Mouse (Mus musculus) G1E (cell line): ENCODE results near the gene Ano3. TPM values are rescaled to one million over a fixed set of nuclear protein-coding genes. Genes with fewer than 3 reads are reported as not detected.

Experiments
- ATAC-seq: 2 replicates; pipeline ENCODE4 v1.8.0; 2016; ENCODE audit warnings: mild to moderate bottlenecking; ENCODE audit not compliant: insufficient number of reproducible peaks, poor library complexity, low FRiP score, severe bottlenecking; ENCODE audit errors: extremely low read depth
- DNase-seq: peaks from one replicate; pipeline ENCODE4 v3.0.0; 2012; ENCODE audit warnings: low spot score
- H3K27me3 ChIP-seq: 2 replicates; pipeline ENCODE4 v1.6.1; 2012; ENCODE audit warnings: mild to moderate bottlenecking, low read length, inconsistent platforms; ENCODE audit not compliant: insufficient read depth
- H3K36me3 ChIP-seq: replicated peaks from 2 replicates; pipeline ENCODE3; 2012; ENCODE audit warnings: mild to moderate bottlenecking, inconsistent platforms
- H3K4me1 ChIP-seq: 2 replicates; pipeline ENCODE4 v1.6.1; 2012; ENCODE audit warnings: low read depth, low read length, inconsistent platforms, mixed read lengths; ENCODE audit not compliant: insufficient read depth
- H3K4me3 ChIP-seq: 2 replicates; pipeline ENCODE4 v1.5.1; 2012; ENCODE audit warnings: low read depth, mild to moderate bottlenecking, inconsistent platforms, low read length, moderate library complexity, mixed read lengths
- H3K9me3 ChIP-seq: replicated peaks from 2 replicates; pipeline ENCODE4 v1.6.1; 2012; ENCODE audit warnings: inconsistent platforms
- CTCF ChIP-seq: IDR thresholded peaks from 2 replicates; pipeline ENCODE4 v1.5.1; 2012; ENCODE audit warnings: low read depth, low read length, inconsistent platforms, mixed read lengths
- GATA1 ChIP-seq: IDR thresholded peaks from 2 replicates; pipeline ENCODE4 v1.6.1; 2012; ENCODE audit warnings: borderline replicate concordance, low read length, inconsistent platforms, mixed read lengths
- GATA2 ChIP-seq: IDR thresholded peaks from 2 replicates; pipeline ENCODE4 v1.6.1; 2012; ENCODE audit warnings: low read depth, low read length, inconsistent platforms, borderline replicate concordance
- POLR2AphosphoS5 ChIP-seq: IDR thresholded peaks from 2 replicates; pipeline ENCODE4 v1.6.1; 2012; ENCODE audit warnings: low read depth, low read length, inconsistent platforms; ENCODE audit not compliant: insufficient replicate concordance
- TAL1 ChIP-seq: conservative IDR thresholded peaks from 2 replicates; pipeline ENCODE4 v1.6.1; 2012; ENCODE audit warnings: low read depth, low read length, inconsistent platforms, mixed read lengths
- polyA plus RNA-seq: library from polyadenylated mRNA; stranded (reverse); fragments of >175 nt; gene quantifications from 2 replicates; pipeline ENCODE4 v1.2.3, GENCODE M21; 2012
- total RNA-seq, 2 experiments: library from RNA; stranded (forward) in 1 of 2; stranded (reverse) in 1 of 2; fragments of 200-1000 nt in 1 of 2; fragments of >200 nt in 1 of 2; fragmentation: Nextera tagmentation in 1 of 2; gene quantifications; 2 replicates each; pipeline ENCODE4 v1.2.3; 2014 to 2017

The Ano3 gene
- total and polyA plus RNA-seq, 3 experiments: 0.02 to 3.7 (median 1.3) TPM

DNA sequence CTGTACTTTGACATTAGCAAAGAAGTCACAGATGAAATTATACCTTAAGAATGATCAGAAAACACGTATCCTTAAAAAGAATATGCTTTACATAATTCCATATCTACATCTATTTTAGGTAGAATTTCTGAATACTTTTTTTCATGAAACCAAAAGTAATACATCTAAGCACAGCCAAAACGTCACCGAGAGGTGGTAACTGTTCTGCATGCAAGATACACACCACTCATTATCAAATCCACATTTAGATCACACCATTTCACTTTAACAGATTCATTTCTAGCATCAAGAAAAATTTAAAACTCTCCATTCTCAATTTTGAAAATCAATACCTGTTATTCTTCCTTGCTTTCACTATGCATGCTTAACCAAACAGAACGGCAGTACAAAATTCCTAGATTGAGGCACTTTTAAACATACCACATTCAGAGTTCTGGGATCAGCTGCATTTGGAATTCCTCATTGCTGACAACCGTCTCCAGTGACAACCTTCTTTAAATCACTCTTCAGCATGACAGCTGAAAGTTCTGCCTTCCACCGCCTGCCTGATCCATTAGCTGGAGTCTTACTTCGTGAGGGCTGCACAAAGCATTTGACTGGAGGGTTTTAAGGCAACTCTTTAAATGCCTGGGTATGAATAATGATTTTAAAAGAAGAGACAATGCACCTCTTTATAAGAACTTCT lies 111.0 kb downstream of the Ano3 start:
- DNase-seq (no peak), ATAC-seq (no peak)
- Histone ChIP-seq H3K9me3 (no peaks in the 10 kb centered on the region), H3K4me3 (no peak overlapping the region), H3K4me1 (peaks cover 6% of the 10 kb centered on the region; the same call in 1 of the 2 replicates), H3K27me3 (no peaks in the 10 kb centered on the region), H3K36me3 (no peaks in the 10 kb centered on the region)
- no peak for TF ChIP-seq POLR2AphosphoS5
- no peak for TF ChIP-seq GATA1

DNA sequence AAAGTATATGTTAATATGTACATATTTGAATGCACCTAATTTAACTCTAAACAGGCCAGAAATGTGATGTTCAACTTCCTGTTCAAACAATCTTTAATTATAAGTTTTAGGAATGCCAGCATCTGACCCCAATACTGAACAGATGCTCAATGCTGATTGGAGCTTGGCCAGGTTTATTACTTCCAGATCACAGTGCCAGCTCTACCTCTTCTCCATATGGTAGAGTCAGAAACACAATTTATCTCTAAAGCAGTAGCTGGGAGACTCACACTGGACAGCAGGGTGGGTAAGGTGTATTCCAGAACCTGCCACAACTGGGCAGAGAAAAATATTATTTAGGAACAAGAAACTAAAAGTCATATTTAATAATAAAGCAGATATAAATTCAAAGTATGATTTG lies 134.5 kb downstream of the Ano3 start:
- DNase-seq: no peak
- H3K27me3 ChIP-seq: no peaks in the 10 kb centered on the region

DNA sequence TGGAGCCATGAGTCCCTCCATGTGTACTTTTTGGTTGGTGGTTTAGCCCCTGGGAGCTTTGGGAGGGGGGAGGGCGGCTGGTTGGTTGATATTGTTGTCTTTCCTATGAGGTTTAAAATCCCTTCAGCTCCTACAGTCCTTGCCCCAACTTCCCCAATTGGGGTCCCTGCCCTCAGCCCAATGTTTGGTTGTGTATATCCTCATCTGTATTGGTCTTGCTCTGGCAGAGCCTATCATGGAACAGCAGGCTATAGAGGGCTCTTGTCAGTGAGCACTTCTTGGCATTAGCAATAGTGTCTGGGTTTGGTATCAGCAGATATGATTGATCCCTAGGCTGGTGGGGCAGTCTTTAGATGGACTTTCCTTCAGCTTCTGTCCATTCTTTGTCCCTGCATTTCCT lies 135.8 kb downstream of the Ano3 start:
- TF ChIP-seq GATA2: no peak
- TF ChIP-seq POLR2AphosphoS5: no peak
- TF ChIP-seq CTCF: no peak
- no peak for TF ChIP-seq GATA1

More for the DNA sequence above, 134.5 kb downstream of the Ano3 start:
- Histone ChIP-seq H3K4me3 (no peak overlapping the region), H3K4me1 (peaks cover 27% of the 10 kb centered on the region), H3K9me3 (no peaks in the 10 kb centered on the region), H3K36me3 (no peaks in the 10 kb centered on the region)
- ATAC-seq: no peak
- no peak for TF ChIP-seq TAL1

DNA sequence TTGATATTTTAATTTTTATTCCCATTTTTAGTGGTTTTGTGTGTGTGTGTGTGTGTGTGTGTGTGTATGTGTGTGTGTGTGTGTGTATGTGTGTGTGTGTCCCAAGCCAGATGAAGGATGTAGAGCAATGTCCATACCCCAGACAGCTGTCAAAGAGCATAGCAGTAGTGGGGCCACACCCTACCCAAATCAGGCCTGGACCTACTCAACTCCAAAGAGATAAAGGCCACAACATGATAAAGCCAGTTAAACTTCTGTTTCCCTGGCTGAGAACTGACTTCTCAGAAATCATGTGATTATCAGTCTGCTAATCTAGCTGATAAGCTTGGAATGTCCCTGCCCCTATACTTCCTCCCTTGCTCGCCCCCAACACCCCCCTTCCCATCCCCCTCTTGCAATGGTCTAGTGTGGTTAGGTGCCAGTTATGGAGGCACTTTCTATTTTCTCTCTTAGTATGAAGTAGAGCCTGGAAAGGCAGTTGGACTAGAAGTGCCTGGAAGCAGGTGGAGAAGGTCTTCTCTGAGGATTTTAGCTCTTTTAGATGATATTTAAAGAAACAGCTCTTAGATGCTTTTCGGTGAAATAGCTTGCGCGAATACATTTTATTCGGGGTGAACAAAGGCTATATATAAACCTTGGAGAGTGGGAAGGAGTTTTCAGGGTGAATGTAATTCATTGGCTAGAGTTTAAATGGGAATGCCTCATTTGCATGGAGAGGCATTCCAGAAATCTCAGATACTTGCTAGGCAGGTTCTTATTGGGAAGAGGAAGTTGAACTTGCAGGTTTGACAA lies 144.2 kb downstream of the Ano3 start:
- ATAC-seq: peak; percentile 97
- no peak overlapping the region; the same call in 1 of the 2 replicates for H3K4me3 ChIP-seq

More for the DNA sequence above, 135.8 kb downstream of the Ano3 start:
- Histone ChIP-seq H3K4me1 (peaks cover 33% of the 10 kb centered on the region), H3K36me3 (no peaks in the 10 kb centered on the region), H3K9me3 (no peaks in the 10 kb centered on the region), H3K4me3 (no peak overlapping the region), H3K27me3 (no peaks in the 10 kb centered on the region)
- DNase-seq: no peak
- ATAC-seq: peak; percentile 51

DNA sequence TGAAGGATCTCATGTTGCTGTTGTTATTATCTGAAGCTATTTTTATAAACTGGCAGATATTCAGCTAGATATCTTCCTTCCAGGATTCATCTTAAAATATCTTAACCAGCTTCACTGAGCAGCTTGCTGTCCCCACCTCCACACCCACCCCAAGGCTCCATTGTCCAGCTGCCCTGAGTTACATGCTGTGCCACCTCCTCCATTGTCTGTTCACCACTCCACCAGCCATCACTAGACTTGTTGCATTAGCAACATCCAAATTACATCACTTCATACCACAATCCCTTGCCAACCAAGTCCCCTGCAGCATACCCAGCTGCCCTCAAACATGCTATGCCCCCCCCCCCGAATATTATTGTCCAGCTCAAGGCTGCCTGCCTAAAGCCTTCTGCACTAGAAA lies 154.8 kb downstream of the Ano3 start:
- ATAC-seq (no peak), DNase-seq (no peak)
- no peaks in the 10 kb centered on the region for H3K27me3 ChIP-seq
- H3K4me3 ChIP-seq: no peak overlapping the region
- no peaks in the 10 kb centered on the region for H3K4me1 ChIP-seq
- TF ChIP-seq CTCF (no peak), TAL1 (no peak), POLR2AphosphoS5 (no peak), GATA2 (no peak), GATA1 (no peak)
- H3K36me3 ChIP-seq: no peaks in the 10 kb centered on the region
- H3K9me3 ChIP-seq: no peaks in the 10 kb centered on the region

More for the DNA sequence above, 144.2 kb downstream of the Ano3 start:
- Histone ChIP-seq H3K4me1 (peaks cover 29% of the 10 kb centered on the region), H3K9me3 (no peaks in the 10 kb centered on the region), H3K36me3 (no peaks in the 10 kb centered on the region), H3K27me3 (no peaks in the 10 kb centered on the region)
- DNase-seq: peak; percentile 16
- TF ChIP-seq CTCF: no peak
- no peak for TF ChIP-seq GATA2
- TF ChIP-seq GATA1: no peak
- TF ChIP-seq TAL1: 0 out of 2 replicates have a peak, but pooled peaks have one; percentile 20
- TF ChIP-seq POLR2AphosphoS5: no peak

DNA sequence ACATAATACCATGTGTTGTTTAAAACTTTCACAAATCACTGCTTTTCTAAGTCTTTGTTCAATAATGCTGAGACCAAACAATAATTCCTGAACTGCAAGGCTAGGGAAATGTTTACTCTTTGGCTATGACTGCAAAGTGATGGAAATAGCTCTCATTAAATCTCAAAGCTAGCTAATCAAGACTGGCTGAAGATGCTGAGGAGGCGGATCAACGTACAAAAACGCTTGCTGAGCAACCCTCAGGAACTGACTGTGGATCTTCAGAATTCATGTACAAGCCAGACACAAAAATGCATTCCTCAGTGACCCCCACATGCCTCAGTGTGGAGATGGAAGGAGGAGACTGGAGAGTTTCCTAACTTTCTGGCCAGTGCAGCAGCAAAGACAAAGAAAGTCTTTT lies 155.3 kb downstream of the Ano3 start:
- TF ChIP-seq TAL1 (no peak), CTCF (no peak), POLR2AphosphoS5 (no peak), GATA1 (no peak), GATA2 (no peak)
- H3K9me3 ChIP-seq: no peaks in the 10 kb centered on the region
- H3K36me3 ChIP-seq: no peaks in the 10 kb centered on the region
- DNase-seq (no peak), ATAC-seq (no peak)
- no peaks in the 10 kb centered on the region for H3K4me1 ChIP-seq
- H3K27me3 ChIP-seq: no peaks in the 10 kb centered on the region
- H3K4me3 ChIP-seq: no peak overlapping the region

- no peaks in the 10 kb centered on the region for H3K9me3 ChIP-seq
- TF ChIP-seq POLR2AphosphoS5: no peak
- TF ChIP-seq TAL1: no peak
- no peak for TF ChIP-seq GATA2
- TF ChIP-seq CTCF: no peak
- TF ChIP-seq GATA1: no peak
- no peaks in the 10 kb centered on the region for H3K27me3 ChIP-seq
- no peak for DNase-seq
- no peaks in the 10 kb centered on the region for H3K36me3 ChIP-seq
- ATAC-seq: no peak
- no peak overlapping the region for H3K4me3 ChIP-seq
- H3K4me1 ChIP-seq: no peaks in the 10 kb centered on the region
These were observed 163.3 kb downstream of the Ano3 start for GRCm38 (mm10) chr2:110787396-110787795.
